Mouse (Mus musculus) monocyte, adult 5-6 weeks (primary cell): Measurements from ENCODE around the gene Ipo4. TPM values are rescaled to one million over a fixed set of nuclear protein-coding genes. Genes with fewer than 3 reads are reported as not detected.
A peak's percentile ranks its signal among the peaks of the same experiment; 100 is the strongest.

Source experiments
- ATAC-seq: fragments of 153-309, 156-312 bp; replicated peaks from 2 replicates; pipeline ENCODE4 v1.8.0; 2017; ENCODE audit warnings: mild to moderate bottlenecking; ENCODE audit not compliant: low TSS enrichment, insufficient number of reproducible peaks, severe bottlenecking, poor library complexity, low FRiP score
- total RNA-seq: library from RNA; stranded (forward); fragments of 200-1000, 200-491, 200-594 nt; gene quantifications from 3 replicates; pipeline ENCODE4 v1.2.3, GENCODE M21; 2017

The Ipo4 gene
- total RNA-seq, 1 experiment from 2014 or later, result 3.7 TPM

GRCm38 (mm10) chr14:55640816-55641215 is 5.1 kb upstream of the Ipo4 start:
- ATAC-seq, result no peak

GRCm38 (mm10) chr14:55637795-55638194 is 2.0 kb upstream of the Ipo4 start, which contains the start of gene Gm49378:
Gene Gm49378 (minus strand): TSS chr14:55637895.
- ATAC-seq, result no peak

- peak; percentile 12; the same call in 1 of the 2 replicates for ATAC-seq
Observed at GRCm38 (mm10) chr14:55634874-55635522, 759 bp downstream of the Ipo4 start.

- ATAC-seq, result peak; percentile 59; the same call in 1 of the 2 replicates
Observed at GRCm38 (mm10) chr14:55629312-55629711, 6.4 kb downstream of the Ipo4 start.

GRCm38 (mm10) chr14:55628077-55628827 is 7.5 kb downstream of the Ipo4 start:
- no peak for ATAC-seq

GRCm38 (mm10) chr14:55618486-55619195 is 17.1 kb downstream of the Ipo4 start:
- no peak for ATAC-seq

- peak; percentile 40; the same call in 1 of the 2 replicates for ATAC-seq
Observed at GRCm38 (mm10) chr14:55617822-55618221, 17.9 kb downstream of the Ipo4 start, which contains the start of gene Rec8. Gene Rec8 (plus strand): TSS chr14:55618037.

- no peak for ATAC-seq
Observed at GRCm38 (mm10) chr14:55616844-55617243, 18.9 kb downstream of the Ipo4 start.

GRCm38 (mm10) chr14:55615876-55616275 is 19.9 kb downstream of the Ipo4 start:
- no peak for ATAC-seq

GRCm38 (mm10) chr14:55614565-55615178 is 21.1 kb downstream of the Ipo4 start:
- no peak for ATAC-seq

GRCm38 (mm10) chr14:55613346-55613745 is 22.4 kb downstream of the Ipo4 start:
- no peak for ATAC-seq

GRCm38 (mm10) chr14:55608339-55608738 is 27.4 kb downstream of the Ipo4 start:
- no peak for ATAC-seq

GRCm38 (mm10) chr14:55605743-55606459 is 29.9 kb downstream of the Ipo4 start:
- ATAC-seq, result no peak

GRCm38 (mm10) chr14:55604823-55605222 is 30.9 kb downstream of the Ipo4 start:
- no peak for ATAC-seq

GRCm38 (mm10) chr14:55603633-55604576 is 31.9 kb downstream of the Ipo4 start:
- peak; percentile 87 for ATAC-seq

- no peak; the same call in 1 of the 2 replicates for ATAC-seq
Observed at GRCm38 (mm10) chr14:55603271-55603632, 32.5 kb downstream of the Ipo4 start, which contains the start of gene Irf9. Gene Irf9 (plus strand): TSS chr14:55603571.
